7 mouse cellular contexts compared by ENCODE assay signal in genomic region chr12:108554120-108554841, GRCm38 (mm10). TPM values are rescaled to one million over a fixed set of nuclear protein-coding genes. Genes with fewer than 3 reads are reported as not detected.
A peak's percentile ranks its signal among the peaks of the same experiment; 100 is the strongest.
DNase-seq lines count a peak whose midpoint lies in the region; ATAC-seq and TF ChIP-seq lines count a peak whose summit lies in the region.

Evl (plus strand) TSS chr12:108554720.

- no peak for TF ChIP-seq CTCF in bone marrow, adult 2 months (IDR thresholded peaks at IDR 0.05; ENCODE audit: control insufficient read depth, insufficient read depth, low read length)
- TF ChIP-seq CTCF in heart, adult 2 months (IDR thresholded peaks at IDR 0.05), result no peak
- TF ChIP-seq CTCF in kidney, adult 2 months (conservative IDR thresholded peaks at IDR 0.05; ENCODE audit: insufficient read depth, insufficient read length, low read depth, low read length), result no peak

- 5% methylated on average over 50 of the region's 50 CpGs for WGBS in bone marrow, adult 2 months
- WGBS in embryonic facial prominence, embryonic 14.5 days, result 2% methylated on average over 22 of the region's 50 CpGs
- 4% methylated on average over 50 of the region's 50 CpGs for WGBS in heart, adult 2 months
- WGBS in kidney, adult 2 months, result 2% methylated on average over 50 of the region's 50 CpGs
- 1% methylated on average over 50 of the region's 50 CpGs for WGBS in limb, embryonic 12.5 days
- WGBS in midbrain, embryonic 14.5 days, result 1% methylated on average over 50 of the region's 50 CpGs

- H3K9ac ChIP-seq in embryonic facial prominence, embryonic 14.5 days (ENCODE audit: low read depth, low read length), result peak within 1 kb of the TSS; percentile 94
- peak within 1 kb of the TSS; percentile 96 for H3K9ac ChIP-seq in heart, adult 2 months (ENCODE audit: low read depth, low read length)
- H3K9ac ChIP-seq in limb, embryonic 12.5 days (replicated peaks), result peak within 1 kb of the TSS; percentile 97
- peak within 1 kb of the TSS; percentile 98 for H3K9ac ChIP-seq in midbrain, embryonic 14.5 days (replicated peaks; ENCODE audit: low read length)

- no peaks in the 10 kb centered on the region for H3K27me3 ChIP-seq in embryonic facial prominence, embryonic 14.5 days (replicated peaks; ENCODE audit: control insufficient read depth, insufficient read depth, low read length)
- no peaks in the 10 kb centered on the region for H3K27me3 ChIP-seq in heart, adult 2 months (ENCODE audit: control insufficient read depth, insufficient read depth, low read length)
- no peaks in the 10 kb centered on the region for H3K27me3 ChIP-seq in kidney, adult 2 months (replicated peaks; ENCODE audit: control insufficient read depth, insufficient read depth, low read length)
- H3K27me3 ChIP-seq in limb, embryonic 12.5 days, result peaks cover 3% of the 10 kb centered on the region; the same call in 1 of the 2 replicates
- no peaks in the 10 kb centered on the region for H3K27me3 ChIP-seq in midbrain, embryonic 14.5 days (ENCODE audit: control insufficient read depth, insufficient read depth, low read length)

- intact Hi-C loops in heart, adult 2 months (cut with DNase I), result loop anchor here (2.0 to 10.0 kb wide), 3 partner anchors 103 to 331 kb away; no protein-coding TSS in a partner anchor

- no peaks in the 10 kb centered on the region for H3K4me1 ChIP-seq in bone marrow, adult 2 months (ENCODE audit: control insufficient read depth, insufficient read depth, low read length)
- H3K4me1 ChIP-seq in embryonic facial prominence, embryonic 14.5 days (ENCODE audit: control insufficient read depth, insufficient read depth, low read length), result peaks cover 31% of the 10 kb centered on the region
- peaks cover 3% of the 10 kb centered on the region for H3K4me1 ChIP-seq in heart, adult 2 months (ENCODE audit: control insufficient read depth, insufficient read depth, low read length)
- H3K4me1 ChIP-seq in kidney, adult 2 months (ENCODE audit: control insufficient read depth, insufficient read depth, low read length), result no peaks in the 10 kb centered on the region; the same call in 1 of the 2 replicates
- peaks cover 45% of the 10 kb centered on the region for H3K4me1 ChIP-seq in limb, embryonic 12.5 days (replicated peaks)
- H3K4me1 ChIP-seq in midbrain, embryonic 14.5 days (ENCODE audit: control insufficient read depth, insufficient read depth, low read length), result peaks cover 33% of the 10 kb centered on the region

- no peaks in the 10 kb centered on the region for H3K9me3 ChIP-seq in embryonic facial prominence, embryonic 14.5 days (ENCODE audit: control insufficient read depth, low read length)
- no peaks in the 10 kb centered on the region for H3K9me3 ChIP-seq in limb, embryonic 12.5 days
- no peaks in the 10 kb centered on the region for H3K9me3 ChIP-seq in midbrain, embryonic 14.5 days (ENCODE audit: control insufficient read depth, low read length)

- no peak within 1 kb of the TSS for H3K27ac ChIP-seq in bone marrow, adult 2 months (ENCODE audit: control insufficient read depth, insufficient read depth, low read depth, low read length, poor library complexity)
- peak within 1 kb of the TSS; percentile 93 for H3K27ac ChIP-seq in embryonic facial prominence, embryonic 14.5 days (replicated peaks; ENCODE audit: low read depth, low read length)
- peak within 1 kb of the TSS; percentile 75 for H3K27ac ChIP-seq in heart, adult 2 months
- no peak within 1 kb of the TSS for H3K27ac ChIP-seq in kidney, adult 2 months (ENCODE audit: insufficient read depth, low read depth, low read length)
- peak within 1 kb of the TSS; percentile 89 for H3K27ac ChIP-seq in limb, embryonic 12.5 days
- H3K27ac ChIP-seq in midbrain, embryonic 14.5 days (replicated peaks; ENCODE audit: low read depth, low read length), result peak within 1 kb of the TSS; percentile 96

- no peak for TF ChIP-seq POLR2A in bone marrow, adult 2 months (IDR thresholded peaks at IDR 0.05; ENCODE audit: borderline replicate concordance, control insufficient read depth, low read depth, low read length)
- peak; percentile 69; the same call in 1 of the 2 replicates for TF ChIP-seq POLR2A in heart, adult 2 months (IDR thresholded peaks at IDR 0.05; ENCODE audit: insufficient read depth, low read depth, low read length)
- peak; percentile 25 for TF ChIP-seq POLR2A in kidney, adult 2 months (IDR thresholded peaks at IDR 0.05; ENCODE audit: low read depth, low read length)

- ATAC-seq in embryonic facial prominence, embryonic 14.5 days (ENCODE audit: low read depth), result peak; percentile 91
- ATAC-seq in limb, embryonic 12.5 days (ENCODE audit: insufficient number of reproducible peaks, insufficient read depth, low FRiP score, low TSS enrichment, low read depth), result peak; percentile 76
- ATAC-seq in midbrain, embryonic 14.5 days (ENCODE audit: low FRiP score, low TSS enrichment), result peak; percentile 92

- H3K79me2 ChIP-seq in heart, adult 2 months (replicated peaks; ENCODE audit: control insufficient read depth, insufficient read depth, low read length), result 0 out of 2 replicates have a peak, but pooled peaks cover 2% of the 10 kb centered on the region

- H3K4me3 ChIP-seq in bone marrow, adult 2 months (replicated peaks; ENCODE audit: control insufficient read depth, low read depth, low read length), result no peak within 1 kb of the TSS
- H3K4me3 ChIP-seq in embryonic facial prominence, embryonic 14.5 days (ENCODE audit: low read depth, low read length), result peak within 1 kb of the TSS; percentile 93
- peak within 1 kb of the TSS; percentile 87 for H3K4me3 ChIP-seq in heart, adult 2 months
- H3K4me3 ChIP-seq in kidney, adult 2 months (ENCODE audit: insufficient read depth, low read depth, low read length), result peak within 1 kb of the TSS; percentile 62
- peak within 1 kb of the TSS; percentile 99 for H3K4me3 ChIP-seq in limb, embryonic 12.5 days (replicated peaks)
- peak within 1 kb of the TSS; percentile 99 for H3K4me3 ChIP-seq in midbrain, embryonic 14.5 days (replicated peaks; ENCODE audit: low read depth, low read length)

- peak within 1 kb of the TSS; percentile 60 for H3K4me2 ChIP-seq in embryonic facial prominence, embryonic 14.5 days (ENCODE audit: low read depth, low read length)
- H3K4me2 ChIP-seq in limb, embryonic 12.5 days, result peak within 1 kb of the TSS; percentile 72
- peak within 1 kb of the TSS; percentile 86 for H3K4me2 ChIP-seq in midbrain, embryonic 14.5 days (ENCODE audit: low read length)

- H3K36me3 ChIP-seq in embryonic facial prominence, embryonic 14.5 days (ENCODE audit: control insufficient read depth, insufficient read depth, low read length), result no peaks in the 10 kb centered on the region
- H3K36me3 ChIP-seq in heart, adult 2 months (ENCODE audit: control insufficient read depth, insufficient read depth, low read length), result no peaks in the 10 kb centered on the region; the same call in 1 of the 2 replicates
- no peaks in the 10 kb centered on the region for H3K36me3 ChIP-seq in kidney, adult 2 months (ENCODE audit: control insufficient read depth, insufficient read depth, low read length)
- H3K36me3 ChIP-seq in limb, embryonic 12.5 days, result no peaks in the 10 kb centered on the region
- no peaks in the 10 kb centered on the region for H3K36me3 ChIP-seq in midbrain, embryonic 14.5 days (ENCODE audit: control insufficient read depth, insufficient read depth, low read length)

- peak; percentile 95 for DNase-seq in embryonic facial prominence, embryonic 14.5 days (ENCODE audit: low spot score)
- DNase-seq in heart, adult 2 months, result peak; percentile 84 to 86
- peak; percentile 86 for DNase-seq in kidney, adult 2 months
- DNase-seq in midbrain, embryonic 14.5 days, result peak; percentile 98
- peak; percentile 45 for DNase-seq in spleen, postnatal 14 days (ENCODE audit: low spot score in 2 of 2)

- no peak for TF ChIP-seq EP300 in heart, adult 2 months (IDR thresholded peaks at IDR 0.05; ENCODE audit: insufficient read depth, low read depth, low read length)

RNA-seq across cellular contexts. Expression of gene Evl, which starts in this region (rescaled TPM):
- 45.6 and 80.6 TPM in 2 replicates for polyA plus RNA-seq in bone marrow, adult 2 months (2011; ENCODE audit: insufficient read depth, insufficient read length, low replicate concordance, missing spikeins)
- 62.7 and 66.4 TPM in 2 replicates for polyA plus RNA-seq in embryonic facial prominence, embryonic 14.5 days (2014; fragmentation: Nextera tagmentation; extraction: Ambion mirVana)
- 10 to 100 TPM; 36.4 to 40.6 TPM for total RNA-seq in heart, adult 2 months (2021)
- polyA plus RNA-seq in heart, adult 2 months (2012; rRNA removed), result 34.8 and 44.0 TPM in 2 replicates
- polyA plus RNA-seq in kidney, adult 2 months (2012; rRNA removed), result 19.1 and 33.3 TPM in 2 replicates
- 72.6 and 74.4 TPM in 2 replicates for polyA plus RNA-seq in limb, embryonic 12.5 days (2016; fragmentation: Nextera tagmentation; extraction: Ambion mirVana)
- 280 and 314 TPM in 2 replicates for polyA plus RNA-seq in midbrain, embryonic 14.5 days (2014; fragmentation: Nextera tagmentation; extraction: Ambion mirVana)

Comparison
In these comparisons a context has a peak if more than half of its experiments do, and no peak if none do; other contexts are left out.
1. H3K27ac ChIP-seq: peak in embryonic facial prominence, embryonic 14.5 days (single experiment), heart, adult 2 months (single experiment), limb, embryonic 12.5 days (single experiment) and midbrain, embryonic 14.5 days (single experiment); none in bone marrow, adult 2 months (single experiment) and kidney, adult 2 months (single experiment).
2. DNase-seq: peak in every context shown above with its lines; median percentile 98 in midbrain, embryonic 14.5 days; 95 in embryonic facial prominence, embryonic 14.5 days; 86 in kidney, adult 2 months; 85 in heart, adult 2 months; 45 in spleen, postnatal 14 days.
3. Peak in every context shown above with its lines, with median percentiles within 50 percentile points of each other: ATAC-seq, H3K4me2 ChIP-seq and H3K9ac ChIP-seq.